Mouse (Mus musculus): ENCODE results near the gene Syt1. TPM values are rescaled to one million over a fixed set of nuclear protein-coding genes. Genes with fewer than 3 reads are reported as not detected.
A peak's percentile ranks its signal among the peaks of the same experiment; 100 is the strongest.

Gene Syt1
- polyA plus RNA-seq, 1 experiment, result 80.9 TPM

DNA sequence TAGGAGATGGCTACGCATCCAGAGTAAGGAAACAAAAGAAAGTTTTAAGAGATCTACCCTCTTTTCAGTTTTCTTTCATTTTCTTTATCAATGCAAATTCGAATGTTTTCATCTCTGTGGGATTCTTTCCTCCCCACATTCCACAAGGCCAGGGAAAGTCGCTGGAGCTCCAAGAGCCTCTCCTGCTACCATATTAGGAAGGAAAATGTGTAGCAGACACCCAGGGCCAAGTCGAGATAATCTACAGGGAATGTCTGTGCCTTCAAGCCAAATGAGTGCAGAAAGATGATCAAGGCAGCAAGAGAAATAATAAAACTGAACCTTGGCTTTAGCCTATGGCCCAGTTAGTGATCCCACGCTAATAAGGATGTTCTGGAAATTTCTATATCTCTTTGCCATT, 474.9 kb downstream of the Syt1 start:
- DNase-seq (ENCODE audit: low read depth), result no peak
- TF ChIP-seq CTCF (IDR thresholded peaks at IDR 0.05; ENCODE audit: borderline replicate concordance, extremely low read depth, insufficient read depth, insufficient read length) (no peak), POLR2A (IDR thresholded peaks at IDR 0.05; ENCODE audit: borderline replicate concordance, extremely low read depth, insufficient read depth, insufficient read length, poor library complexity, severe bottlenecking) (no peak)

DNA sequence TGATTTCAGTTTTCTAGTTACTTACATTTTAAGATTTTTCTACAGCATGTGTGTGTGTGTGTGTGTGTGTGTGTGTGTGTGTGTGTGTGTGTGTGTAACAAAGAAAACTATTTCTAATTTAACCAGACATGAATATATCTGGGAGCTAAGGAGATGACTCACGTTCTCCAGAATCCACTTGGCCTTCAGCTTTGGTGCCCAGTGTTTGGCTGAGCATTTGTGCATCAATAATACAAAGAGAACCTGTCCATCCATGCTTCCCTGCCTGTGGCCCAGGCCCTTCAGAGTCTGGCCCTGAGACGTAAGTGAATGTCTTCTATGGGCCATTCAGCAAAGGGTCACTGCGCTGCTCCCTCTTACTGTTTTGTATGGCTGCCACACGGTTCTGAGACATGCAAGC, 476.7 kb downstream of the Syt1 start:
- no peak for DNase-seq (ENCODE audit: low read depth)
- TF ChIP-seq POLR2A (IDR thresholded peaks at IDR 0.05; ENCODE audit: borderline replicate concordance, extremely low read depth, insufficient read depth, insufficient read length, poor library complexity, severe bottlenecking) (no peak), CTCF (IDR thresholded peaks at IDR 0.05; ENCODE audit: borderline replicate concordance, extremely low read depth, insufficient read depth, insufficient read length) (no peak)

DNA sequence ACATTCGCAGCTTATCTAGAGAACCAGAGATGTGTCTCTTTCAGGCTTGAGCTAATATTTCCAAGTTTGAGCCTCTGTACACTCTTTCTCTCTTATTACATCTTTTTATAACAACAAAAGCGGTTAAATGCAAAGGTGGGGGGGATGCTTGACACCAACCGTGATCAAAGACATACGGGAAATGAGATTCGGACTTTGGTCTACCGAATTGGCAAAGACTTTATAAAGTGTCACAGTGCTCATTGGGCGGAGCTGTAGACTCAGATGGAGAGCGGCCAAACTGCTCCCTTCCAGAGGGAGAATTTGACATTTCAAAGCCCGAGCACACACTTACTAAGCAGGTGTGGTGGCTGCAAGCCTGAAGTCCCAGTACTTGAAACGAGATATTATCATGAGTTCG, 477.9 kb downstream of the Syt1 start:
- TF ChIP-seq POLR2A (IDR thresholded peaks at IDR 0.05; ENCODE audit: borderline replicate concordance, extremely low read depth, insufficient read depth, insufficient read length, poor library complexity, severe bottlenecking) (no peak), CTCF (IDR thresholded peaks at IDR 0.05; ENCODE audit: borderline replicate concordance, extremely low read depth, insufficient read depth, insufficient read length) (no peak)

DNA sequence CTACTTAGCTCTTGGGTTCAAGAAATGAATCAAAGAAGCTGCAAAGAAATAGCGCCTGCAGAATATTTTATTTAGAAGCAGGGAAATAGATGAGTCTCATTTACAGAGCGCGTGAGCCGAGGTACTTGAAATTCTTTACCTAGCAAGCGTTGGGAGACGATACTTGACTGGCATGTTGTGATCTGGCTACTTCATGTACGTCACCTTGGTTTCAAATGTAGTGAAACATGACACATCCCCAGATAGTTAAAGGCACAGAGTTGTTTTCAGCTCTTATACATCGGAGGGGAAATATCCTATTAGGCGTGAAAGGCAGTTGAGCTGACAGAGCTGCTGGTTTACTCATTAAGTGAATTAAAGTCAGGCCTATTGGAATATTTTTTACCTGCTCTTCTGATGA, 478.5 kb downstream of the Syt1 start:
- peak; percentile 43 for DNase-seq (ENCODE audit: low read depth)
- TF ChIP-seq POLR2A (IDR thresholded peaks at IDR 0.05; ENCODE audit: borderline replicate concordance, extremely low read depth, insufficient read depth, insufficient read length, poor library complexity, severe bottlenecking) (no peak), CTCF (IDR thresholded peaks at IDR 0.05; ENCODE audit: borderline replicate concordance, extremely low read depth, insufficient read depth, insufficient read length) (no peak)

More for the DNA sequence above, 477.9 kb downstream of the Syt1 start:
- peak; percentile 20 for DNase-seq (ENCODE audit: low read depth)

DNA sequence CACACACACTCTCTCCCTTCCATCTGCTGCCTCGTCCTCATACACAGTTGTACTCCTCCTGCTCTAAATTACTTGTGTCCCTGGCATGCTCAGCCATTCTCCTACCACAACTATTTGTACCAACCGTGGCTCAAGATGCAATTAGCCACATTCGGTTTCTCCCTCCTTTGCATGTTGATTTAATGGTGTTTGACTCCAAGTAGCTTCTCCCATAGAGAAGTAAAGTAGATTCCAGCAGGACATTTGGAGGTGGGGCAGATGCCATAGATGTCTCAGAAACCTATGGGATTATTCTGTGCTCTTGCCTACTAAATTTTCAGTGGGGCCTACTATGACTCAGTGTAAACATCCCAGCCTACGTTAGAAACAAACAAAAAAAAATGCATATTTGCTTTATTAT, 479.1 kb downstream of the Syt1 start:
- peak; percentile 8 for DNase-seq (ENCODE audit: low read depth)

GRCm38 (mm10) chr10:108531111-108531510, 479.7 kb downstream of the Syt1 start:
- no peak for DNase-seq (ENCODE audit: low read depth)
- TF ChIP-seq POLR2A (IDR thresholded peaks at IDR 0.05; ENCODE audit: borderline replicate concordance, extremely low read depth, insufficient read depth, insufficient read length, poor library complexity, severe bottlenecking) (no peak), CTCF (IDR thresholded peaks at IDR 0.05; ENCODE audit: borderline replicate concordance, extremely low read depth, insufficient read depth, insufficient read length) (no peak)

More for the DNA sequence above, 479.1 kb downstream of the Syt1 start:
- no peak for TF ChIP-seq POLR2A (IDR thresholded peaks at IDR 0.05; ENCODE audit: borderline replicate concordance, extremely low read depth, insufficient read depth, insufficient read length, poor library complexity, severe bottlenecking)
- TF ChIP-seq CTCF (IDR thresholded peaks at IDR 0.05; ENCODE audit: borderline replicate concordance, extremely low read depth, insufficient read depth, insufficient read length), result no peak

DNA sequence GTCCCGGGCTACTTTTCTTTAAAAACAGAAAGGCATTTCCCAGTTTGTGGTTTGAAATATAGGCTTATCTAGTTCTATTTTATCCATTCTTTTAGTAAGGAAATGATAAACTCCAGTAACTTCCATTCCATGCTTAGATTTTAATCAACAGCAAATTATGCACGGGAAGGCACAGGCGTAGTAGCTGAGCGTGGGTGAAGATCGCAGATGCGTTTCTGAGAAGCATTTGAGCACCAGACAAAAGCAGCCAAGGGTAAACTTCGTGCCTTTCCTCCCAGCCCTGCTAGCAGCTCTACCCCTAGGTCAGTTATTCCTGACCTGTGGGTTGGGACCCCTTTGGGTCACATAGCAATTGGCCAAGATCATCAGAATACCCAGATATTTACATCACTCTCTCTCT, 482.4 kb downstream of the Syt1 start:
- no peak for TF ChIP-seq CTCF (IDR thresholded peaks at IDR 0.05; ENCODE audit: borderline replicate concordance, extremely low read depth, insufficient read depth, insufficient read length)
- TF ChIP-seq POLR2A (IDR thresholded peaks at IDR 0.05; ENCODE audit: borderline replicate concordance, extremely low read depth, insufficient read depth, insufficient read length, poor library complexity, severe bottlenecking), result no peak
- no peak for DNase-seq (ENCODE audit: low read depth)

DNA sequence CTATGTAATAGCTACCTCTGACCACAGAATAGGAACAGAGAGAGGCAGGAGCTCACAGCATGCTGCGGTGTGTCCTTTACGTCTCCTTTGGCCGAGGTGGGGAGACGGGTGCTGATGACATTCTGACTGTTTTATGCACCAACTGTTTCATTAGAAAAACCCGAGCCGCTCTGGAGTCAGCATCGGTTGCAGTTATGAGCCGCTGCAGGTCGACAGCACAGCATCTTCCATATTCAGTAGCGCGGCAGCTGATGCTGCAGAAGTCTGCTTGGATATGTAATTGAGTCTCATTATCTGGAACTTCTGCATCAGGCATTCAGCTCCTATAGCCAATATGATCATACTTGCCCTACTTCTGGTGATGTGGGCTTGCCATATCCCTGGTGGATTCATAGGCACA, 485.3 kb downstream of the Syt1 start:
- TF ChIP-seq POLR2A (IDR thresholded peaks at IDR 0.05; ENCODE audit: borderline replicate concordance, extremely low read depth, insufficient read depth, insufficient read length, poor library complexity, severe bottlenecking) (no peak), CTCF (IDR thresholded peaks at IDR 0.05; ENCODE audit: borderline replicate concordance, extremely low read depth, insufficient read depth, insufficient read length) (no peak)
- DNase-seq (ENCODE audit: low read depth), result peak; percentile 32

DNA sequence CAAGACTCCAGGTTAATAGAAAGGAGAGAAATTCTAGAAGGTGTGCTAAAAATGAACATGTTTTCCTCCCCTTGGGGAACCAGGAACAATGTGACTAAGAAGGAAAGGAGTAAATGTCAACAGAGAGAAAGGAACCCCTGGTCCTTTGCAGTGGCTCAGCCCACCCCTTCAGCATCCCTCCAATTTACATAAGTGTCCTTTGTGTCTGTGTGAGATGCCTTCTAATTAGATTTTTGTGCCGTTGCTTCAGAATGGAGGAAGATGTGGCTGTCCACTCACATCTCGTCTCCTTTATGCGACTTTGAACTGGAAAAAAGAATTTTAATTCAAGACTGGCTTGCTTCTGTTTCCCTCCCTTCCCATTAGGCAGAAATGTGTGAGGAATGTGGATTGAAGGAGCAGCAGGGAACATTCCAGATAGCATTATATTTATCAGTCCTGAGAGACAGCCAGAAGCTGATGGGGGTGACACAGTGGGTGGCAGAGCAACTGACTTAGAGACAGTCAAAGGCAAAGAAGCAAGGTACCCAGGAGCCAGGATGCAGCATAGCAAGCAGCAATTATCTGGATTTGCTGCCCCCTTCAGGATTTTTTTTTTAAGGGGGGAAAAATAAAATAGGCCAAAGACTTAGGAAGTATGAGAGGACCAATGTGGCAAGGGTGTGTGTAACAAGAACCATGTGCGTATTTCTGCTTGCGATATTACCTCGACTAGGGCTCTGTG, 486.3 kb downstream of the Syt1 start:
- DNase-seq (ENCODE audit: low read depth), result peak; percentile 75
- TF ChIP-seq POLR2A (IDR thresholded peaks at IDR 0.05; ENCODE audit: borderline replicate concordance, extremely low read depth, insufficient read depth, insufficient read length, poor library complexity, severe bottlenecking), result no peak
- peak; percentile 21; the same call in 1 of the 2 replicates for TF ChIP-seq CTCF (IDR thresholded peaks at IDR 0.05; ENCODE audit: borderline replicate concordance, extremely low read depth, insufficient read depth, insufficient read length)

DNA sequence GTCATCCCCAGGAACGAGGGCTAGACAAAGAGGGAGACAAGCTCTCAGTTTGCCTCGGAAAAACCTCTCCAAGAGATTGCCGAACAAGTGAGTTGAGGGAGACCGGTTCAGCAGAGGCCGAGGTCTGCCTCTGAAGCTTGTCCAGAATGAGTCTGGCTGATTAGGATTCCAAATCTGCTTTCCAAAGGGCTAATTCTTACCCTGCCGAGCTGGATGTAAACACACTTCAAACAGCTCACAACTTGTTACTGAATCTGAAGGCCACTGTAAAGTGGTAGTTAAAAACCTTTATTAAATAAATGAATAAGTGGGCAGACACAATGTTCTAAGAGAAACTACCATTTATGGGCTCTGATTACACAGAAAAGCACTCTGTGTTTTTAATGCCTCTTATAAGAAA, 491.6 kb downstream of the Syt1 start:
- DNase-seq (ENCODE audit: low read depth), result peak; percentile 64

DNA sequence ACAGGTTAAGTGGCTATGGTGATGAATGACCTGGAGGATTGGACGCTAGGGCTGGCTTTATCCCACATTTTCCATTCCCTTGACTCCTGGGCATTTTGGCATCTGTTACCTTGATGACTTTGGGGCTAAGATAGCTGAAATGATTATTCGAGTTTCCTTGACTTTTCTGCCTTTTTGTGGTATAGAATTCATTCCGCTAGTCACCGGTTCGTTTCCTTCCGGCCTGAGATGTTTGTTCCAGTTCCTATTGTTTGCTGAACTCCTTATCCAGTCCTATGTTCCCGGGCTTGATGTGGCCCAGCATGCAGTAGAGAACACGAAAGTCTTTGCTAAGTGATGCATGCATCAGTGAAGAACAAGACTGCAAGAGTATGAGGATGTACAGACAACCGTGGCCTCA, 493.7 kb downstream of the Syt1 start:
- DNase-seq (ENCODE audit: low read depth), result no peak
- TF ChIP-seq POLR2A (IDR thresholded peaks at IDR 0.05; ENCODE audit: borderline replicate concordance, extremely low read depth, insufficient read depth, insufficient read length, poor library complexity, severe bottlenecking) (no peak), CTCF (IDR thresholded peaks at IDR 0.05; ENCODE audit: borderline replicate concordance, extremely low read depth, insufficient read depth, insufficient read length) (no peak)

More for the DNA sequence above, 491.6 kb downstream of the Syt1 start:
- no peak for TF ChIP-seq POLR2A (IDR thresholded peaks at IDR 0.05; ENCODE audit: borderline replicate concordance, extremely low read depth, insufficient read depth, insufficient read length, poor library complexity, severe bottlenecking)
- no peak for TF ChIP-seq CTCF (IDR thresholded peaks at IDR 0.05; ENCODE audit: borderline replicate concordance, extremely low read depth, insufficient read depth, insufficient read length)

DNA sequence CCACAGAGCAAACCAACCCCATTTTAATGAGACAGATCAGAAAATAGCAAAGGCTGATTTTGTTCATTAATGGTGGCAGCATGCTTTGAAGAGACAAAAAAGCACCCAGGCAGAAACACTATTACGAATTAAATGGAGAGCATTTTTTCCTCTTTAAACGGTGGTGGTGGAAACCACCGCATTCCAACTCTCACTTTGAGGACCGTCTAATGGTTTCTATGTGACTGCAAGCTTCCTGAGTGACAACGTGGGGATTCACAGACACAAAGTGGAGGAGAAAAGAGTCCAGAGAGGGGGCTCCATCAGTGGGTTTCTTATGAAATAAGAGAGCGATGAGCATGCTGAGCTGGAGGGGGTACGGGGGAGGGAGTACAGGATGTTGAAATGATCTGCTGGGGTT, 496.1 kb downstream of the Syt1 start:
- peak; percentile 65 for DNase-seq (ENCODE audit: low read depth)

More for the DNA sequence above, 496.1 kb downstream of the Syt1 start:
- TF ChIP-seq POLR2A (IDR thresholded peaks at IDR 0.05; ENCODE audit: borderline replicate concordance, extremely low read depth, insufficient read depth, insufficient read length, poor library complexity, severe bottlenecking) (no peak), CTCF (IDR thresholded peaks at IDR 0.05; ENCODE audit: borderline replicate concordance, extremely low read depth, insufficient read depth, insufficient read length) (no peak)
